Mouse (Mus musculus) heart, embryonic 10.5 days (tissue): Measurements from ENCODE around the gene Dag1. TPM values are rescaled to one million over a fixed set of nuclear protein-coding genes. Genes with fewer than 3 reads are reported as not detected.
A peak's percentile ranks its signal among the peaks of the same experiment; 100 is the strongest.

Experiments used
- DNase-seq: peaks from one replicate; pipeline ENCODE4 v3.0.0-alpha.2; 2017; ENCODE audit warnings: low spot score
- H3K27ac ChIP-seq: fragments of 300-500 bp; sonication (generic); 2 replicates; pipeline ENCODE4 v1.5.1; 2016; ENCODE audit warnings: mild to moderate bottlenecking
- H3K27me3 ChIP-seq: fragments of 300-500 bp; sonication (generic); 2 replicates; pipeline ENCODE4 v1.6.1; 2016; ENCODE audit warnings: mild to moderate bottlenecking; ENCODE audit not compliant: poor library complexity, insufficient read depth, severe bottlenecking
- H3K36me3 ChIP-seq: fragments of 300-500 bp; sonication (generic); 2 replicates; pipeline ENCODE4 v1.6.1; 2016; ENCODE audit warnings: mild to moderate bottlenecking, moderate library complexity
- H3K4me1 ChIP-seq: fragments of 300-500 bp; sonication (generic); 2 replicates; pipeline ENCODE4 v1.6.1; 2016; ENCODE audit warnings: mild to moderate bottlenecking
- H3K4me3 ChIP-seq: fragments of 300-500 bp; sonication (generic); 2 replicates; pipeline ENCODE4 v1.5.1; 2016; ENCODE audit warnings: mild to moderate bottlenecking, moderate library complexity
- H3K9me3 ChIP-seq: fragments of 300-500 bp; sonication (generic); 2 replicates; pipeline ENCODE4 v1.6.1; 2016; ENCODE audit warnings: mild to moderate bottlenecking, moderate library complexity
- WGBS: fragments of 180-500 bp; shearing (Covaris S2); methylation state at CpG from one replicate; pipeline ENCODE4 v1.1.7; 2016; 5-methylcytosine and 5-hydroxymethylcytosine counted together
- polyA plus RNA-seq: library from polyadenylated mRNA; unstranded; fragments of >200 nt; fragmentation: Nextera tagmentation; extraction: Ambion mirVana; gene quantifications from 2 replicates; pipeline ENCODE4 v1.2.1, GENCODE M21; 2016

Gene Dag1
- 128 and 197 TPM in 2 replicates for polyA plus RNA-seq

DNA sequence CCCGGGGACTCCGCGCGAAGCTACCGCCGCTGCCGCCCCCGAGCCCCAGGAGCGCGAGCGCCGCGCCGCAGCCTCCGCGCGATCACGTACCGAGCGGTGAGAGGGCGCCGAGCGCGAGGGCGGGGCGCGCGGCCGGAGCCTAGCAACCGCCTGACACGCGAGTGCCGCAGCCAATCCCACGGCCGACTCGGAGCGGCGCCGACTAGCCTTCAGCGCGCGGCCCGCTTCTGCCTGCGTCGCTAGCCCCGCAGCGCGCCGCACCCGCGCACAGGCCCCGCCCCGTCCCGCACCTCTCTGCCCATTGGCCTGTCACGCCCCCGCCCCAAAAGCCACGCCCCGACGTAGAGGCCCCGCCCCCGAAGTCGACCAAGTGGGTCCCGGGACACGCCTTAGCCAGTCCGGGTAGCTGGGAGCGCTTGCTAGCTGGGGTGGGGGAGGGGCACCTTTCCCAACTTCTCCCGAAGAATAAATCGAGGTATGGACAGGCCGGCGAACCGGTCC, at the start of gene Dag1:
Gene Dag1, minus strand, starts transcription at position 269 of the 501 bp plus-strand sequence.
- H3K27me3 ChIP-seq: no peaks in the 10 kb centered on the region
- peaks cover 71% of the 10 kb centered on the region for H3K4me1 ChIP-seq
- H3K9me3 ChIP-seq: no peaks in the 10 kb centered on the region
- under 1% methylated on average over 71 of the region's 71 CpGs for WGBS
- H3K27ac ChIP-seq: peak within 1 kb of the TSS; percentile 98
- DNase-seq: peak; percentile 99
- peak within 1 kb of the TSS; percentile 99 for H3K4me3 ChIP-seq
- H3K36me3 ChIP-seq: no peaks in the 10 kb centered on the region; the same call in 1 of the 2 replicates

DNA sequence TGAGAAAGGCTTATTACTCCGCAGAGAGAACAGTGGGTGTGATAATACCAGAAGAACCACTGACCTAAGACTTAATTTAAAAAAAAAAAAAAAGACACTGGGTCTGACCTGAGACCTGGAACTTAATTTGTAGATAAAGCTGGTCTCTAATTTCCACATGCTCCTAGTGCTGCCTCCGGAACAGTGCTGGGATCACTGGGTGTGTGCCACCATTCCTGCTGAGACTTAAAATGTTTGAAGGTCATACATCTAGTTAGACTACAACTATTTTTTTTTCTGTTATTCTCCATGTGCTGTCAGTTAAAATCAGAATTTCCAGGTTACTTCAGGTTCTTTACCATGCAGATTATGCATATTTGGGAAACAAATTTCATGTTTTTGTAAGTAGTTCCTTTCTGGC, 44.4 kb upstream of the Dag1 start:
- no peaks in the 10 kb centered on the region for H3K9me3 ChIP-seq
- H3K27ac ChIP-seq: peak overlapping the region; percentile 36; the same call in 1 of the 2 replicates
- 26% methylated on average over 2 of the region's 2 CpGs for WGBS
- H3K4me3 ChIP-seq: peak overlapping the region; percentile 84
- H3K4me1 ChIP-seq: peaks cover 23% of the 10 kb centered on the region
- no peaks in the 10 kb centered on the region for H3K27me3 ChIP-seq
- no peak for DNase-seq
- peaks cover 17% of the 10 kb centered on the region for H3K36me3 ChIP-seq

DNA sequence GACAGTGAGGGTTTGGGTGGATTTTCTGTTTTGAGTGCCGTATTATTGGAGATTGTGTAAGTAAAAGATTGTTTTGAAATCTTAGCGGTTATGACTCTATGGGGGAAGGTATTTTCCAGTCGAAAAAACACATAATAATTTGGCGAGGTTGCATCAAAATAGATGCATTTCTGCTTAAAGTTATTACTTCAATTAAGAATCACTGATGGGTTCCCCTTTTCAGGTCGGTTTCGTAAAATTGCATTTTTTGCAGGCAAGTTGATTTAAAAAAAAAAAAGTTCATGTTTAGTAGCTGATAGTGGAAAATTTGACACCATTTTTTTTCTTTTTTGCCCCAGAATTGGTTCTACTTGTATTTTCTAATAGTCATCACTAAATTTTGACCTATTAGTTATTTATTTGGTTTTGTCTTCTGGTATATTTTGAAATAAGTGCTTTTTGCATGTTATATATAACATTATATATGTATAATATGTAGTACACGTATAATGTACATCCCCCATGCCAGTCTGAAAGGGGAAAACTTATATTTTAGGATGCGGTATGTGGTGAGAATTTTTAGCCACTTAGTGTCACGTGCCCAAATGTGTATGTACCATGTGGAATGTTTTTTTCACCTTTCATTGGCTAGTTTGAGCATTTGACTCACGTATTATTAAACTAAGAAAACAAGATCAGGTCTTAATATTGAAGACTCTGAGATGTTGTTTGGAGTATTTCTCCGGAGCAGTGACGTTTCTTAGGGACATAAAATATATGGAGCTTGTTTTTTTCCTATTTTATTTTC, 43.5 kb upstream of the Dag1 start:
- Histone ChIP-seq H3K4me1 (peaks cover 23% of the 10 kb centered on the region), H3K4me3 (peak overlapping the region; percentile 84), H3K27ac (peak overlapping the region; percentile 98), H3K36me3 (peaks cover 25% of the 10 kb centered on the region), H3K27me3 (no peaks in the 10 kb centered on the region), H3K9me3 (no peaks in the 10 kb centered on the region)
- WGBS: 14% methylated on average over 12 of the region's 12 CpGs
- no peak for DNase-seq

DNA sequence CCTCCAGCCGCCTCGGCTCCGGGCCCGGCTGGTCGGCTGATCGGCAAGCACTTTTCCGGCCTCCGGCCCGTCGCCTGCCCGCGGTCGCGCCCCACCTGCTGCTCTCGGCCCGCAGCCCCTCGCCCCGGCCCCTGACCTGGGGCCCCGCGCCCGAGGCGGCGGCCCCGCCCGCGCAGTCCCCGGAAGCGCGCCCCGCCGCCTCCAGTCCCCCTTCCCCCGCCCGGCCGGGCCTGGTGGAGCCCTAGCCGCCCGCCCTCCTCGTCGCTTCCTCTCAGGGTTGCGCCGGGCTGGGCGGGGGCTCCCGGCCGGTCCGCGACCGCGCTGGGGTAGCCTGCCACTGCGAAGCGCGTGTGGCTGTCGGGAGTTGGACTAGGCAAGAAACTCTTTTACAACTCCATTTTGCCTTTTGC, 42.8 kb upstream of the Dag1 start:
- under 1% methylated on average over 51 of the region's 51 CpGs for WGBS
- peaks cover 26% of the 10 kb centered on the region for H3K36me3 ChIP-seq
- peak overlapping the region; percentile 84 for H3K4me3 ChIP-seq
- H3K27ac ChIP-seq: peak overlapping the region; percentile 98
- DNase-seq: peak; percentile 90
- H3K9me3 ChIP-seq: no peaks in the 10 kb centered on the region
- H3K4me1 ChIP-seq: peaks cover 23% of the 10 kb centered on the region
- no peaks in the 10 kb centered on the region for H3K27me3 ChIP-seq

DNA sequence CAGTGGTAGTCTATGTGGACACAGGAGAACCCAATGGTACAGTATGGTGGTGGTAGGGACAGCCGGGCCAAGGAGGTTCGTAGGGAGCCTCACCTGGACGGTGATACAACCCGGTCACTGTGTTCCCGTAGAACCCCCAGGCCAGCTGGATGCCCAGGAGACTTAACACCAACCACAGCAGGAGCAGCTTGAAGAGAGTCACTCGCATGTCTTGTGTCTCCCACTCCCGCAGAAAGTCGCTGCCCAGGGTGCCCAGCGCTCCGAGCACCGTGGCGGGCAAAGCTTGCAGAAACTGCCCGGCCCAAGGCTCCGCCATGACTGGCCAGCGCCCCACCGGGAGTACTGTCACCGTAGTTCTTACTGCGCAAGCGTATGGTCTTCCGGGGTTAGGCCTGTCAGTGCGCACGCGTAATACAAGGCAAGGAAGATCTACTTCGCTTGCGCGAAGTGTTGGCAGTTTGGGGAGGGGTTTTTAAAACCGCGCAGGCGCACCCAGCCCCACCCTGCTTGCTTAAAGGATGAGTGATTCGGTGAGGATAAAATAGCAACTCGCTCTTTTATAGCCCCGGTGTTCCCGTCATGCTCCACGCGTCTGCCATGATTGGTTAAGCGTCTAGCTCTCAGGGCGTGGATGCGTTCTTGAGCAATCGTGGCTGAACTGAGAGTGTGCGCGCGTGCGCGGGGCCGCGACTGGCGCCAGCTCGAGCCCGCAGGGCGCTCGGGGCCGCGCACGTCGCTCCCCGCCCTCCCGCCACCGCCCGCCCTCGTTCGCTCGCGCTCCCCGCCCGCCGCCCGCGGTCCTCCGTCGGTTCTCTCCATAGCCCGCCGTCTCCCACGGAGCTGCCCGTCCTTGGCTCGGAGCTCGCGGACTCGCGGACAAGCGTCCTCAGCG, 42.1 kb upstream of the Dag1 start, which contains the start of the genes Rhoa and Tcta:
Gene Rhoa, plus strand, starts transcription at position 501 of the 892 bp plus-strand sequence.
Gene Tcta, minus strand, starts transcription at position 532 of the 892 bp plus-strand sequence.
- no peaks in the 10 kb centered on the region for H3K27me3 ChIP-seq
- WGBS: under 1% methylated on average over 81 of the region's 81 CpGs
- H3K9me3 ChIP-seq: no peaks in the 10 kb centered on the region
- H3K27ac ChIP-seq: peak within 1 kb of the TSS; percentile 98
- peaks cover 23% of the 10 kb centered on the region for H3K4me1 ChIP-seq
- H3K4me3 ChIP-seq: peak within 1 kb of the TSS; percentile 84
- peaks cover 32% of the 10 kb centered on the region for H3K36me3 ChIP-seq
- peak; percentile 100 for DNase-seq

DNA sequence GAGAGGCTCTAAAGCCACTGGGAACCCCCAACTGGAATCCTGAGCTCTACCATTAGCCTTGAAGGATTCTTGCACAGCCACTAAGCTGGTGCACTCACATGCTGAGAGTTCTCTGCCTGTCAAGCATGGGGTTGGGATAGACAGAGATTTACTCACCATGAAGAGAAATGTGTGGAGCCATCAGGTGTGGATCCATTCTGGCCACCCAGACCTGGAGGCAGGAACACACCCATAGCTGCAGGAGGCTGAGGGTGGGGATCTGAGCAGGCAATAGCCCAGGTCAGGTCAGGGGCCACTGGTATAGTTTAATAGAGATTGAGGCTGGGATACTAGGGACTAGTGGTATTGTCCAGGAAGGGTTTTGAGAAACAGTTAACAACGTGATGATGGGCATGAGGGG, 41.4 kb upstream of the Dag1 start:
- Histone ChIP-seq H3K4me1 (peaks cover 23% of the 10 kb centered on the region), H3K9me3 (no peaks in the 10 kb centered on the region), H3K27me3 (no peaks in the 10 kb centered on the region), H3K4me3 (peak overlapping the region; percentile 84), H3K36me3 (peaks cover 38% of the 10 kb centered on the region), H3K27ac (peak overlapping the region; percentile 98)
- WGBS: 0% methylated on average over 1 of the region's 1 CpGs
- DNase-seq: no peak

DNA sequence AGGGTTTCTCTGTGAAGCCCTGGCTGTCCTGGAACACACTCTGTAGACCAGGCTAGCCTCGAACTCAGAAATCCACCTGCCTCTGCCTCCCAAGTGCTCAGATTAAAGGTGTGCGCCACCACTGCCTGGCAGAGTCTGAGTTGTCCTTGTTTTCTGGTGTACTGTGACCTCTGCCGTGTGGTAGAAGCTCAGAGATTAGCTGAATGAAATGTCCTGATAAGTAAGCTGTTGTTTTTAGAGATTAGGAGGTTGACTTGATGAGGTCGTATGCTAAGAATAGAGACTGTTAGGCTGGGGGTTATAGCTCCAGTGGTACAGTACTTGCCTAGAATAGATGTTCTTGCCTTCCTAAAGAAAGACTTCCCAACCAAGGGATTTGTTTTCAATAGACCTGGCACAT, 41.0 kb upstream of the Dag1 start:
- H3K36me3 ChIP-seq: peaks cover 39% of the 10 kb centered on the region
- no peak for DNase-seq
- no peaks in the 10 kb centered on the region for H3K9me3 ChIP-seq
- no peaks in the 10 kb centered on the region for H3K27me3 ChIP-seq
- H3K27ac ChIP-seq: peak overlapping the region; percentile 98
- peak overlapping the region; percentile 84 for H3K4me3 ChIP-seq
- peaks cover 21% of the 10 kb centered on the region for H3K4me1 ChIP-seq
- 38% methylated on average over 4 of the region's 4 CpGs for WGBS

DNA sequence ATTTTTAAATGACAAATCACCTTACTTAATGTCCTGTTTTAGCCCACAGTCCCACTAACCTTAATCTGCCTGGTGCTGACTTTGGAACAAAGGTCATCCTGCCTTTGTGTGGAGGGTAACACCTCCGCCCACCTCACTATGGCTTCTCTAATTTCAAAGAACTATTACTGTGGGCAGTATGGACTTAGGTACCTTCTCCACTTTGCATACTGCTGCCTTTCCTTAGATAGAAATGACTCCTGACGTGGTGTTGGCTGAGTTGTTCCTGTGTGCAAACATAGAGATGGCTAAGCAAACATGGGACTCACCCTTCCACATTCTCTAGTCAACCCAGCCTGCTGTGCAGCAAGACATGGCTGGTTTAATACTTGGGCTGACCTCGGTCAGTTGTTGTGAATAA, 38.1 kb upstream of the Dag1 start:
- Histone ChIP-seq H3K27me3 (no peaks in the 10 kb centered on the region), H3K9me3 (no peaks in the 10 kb centered on the region), H3K27ac (no peak overlapping the region), H3K36me3 (peaks cover 44% of the 10 kb centered on the region), H3K4me3 (no peak overlapping the region), H3K4me1 (peaks cover 22% of the 10 kb centered on the region)
- DNase-seq: no peak
- 80% methylated on average over 3 of the region's 3 CpGs for WGBS

DNA sequence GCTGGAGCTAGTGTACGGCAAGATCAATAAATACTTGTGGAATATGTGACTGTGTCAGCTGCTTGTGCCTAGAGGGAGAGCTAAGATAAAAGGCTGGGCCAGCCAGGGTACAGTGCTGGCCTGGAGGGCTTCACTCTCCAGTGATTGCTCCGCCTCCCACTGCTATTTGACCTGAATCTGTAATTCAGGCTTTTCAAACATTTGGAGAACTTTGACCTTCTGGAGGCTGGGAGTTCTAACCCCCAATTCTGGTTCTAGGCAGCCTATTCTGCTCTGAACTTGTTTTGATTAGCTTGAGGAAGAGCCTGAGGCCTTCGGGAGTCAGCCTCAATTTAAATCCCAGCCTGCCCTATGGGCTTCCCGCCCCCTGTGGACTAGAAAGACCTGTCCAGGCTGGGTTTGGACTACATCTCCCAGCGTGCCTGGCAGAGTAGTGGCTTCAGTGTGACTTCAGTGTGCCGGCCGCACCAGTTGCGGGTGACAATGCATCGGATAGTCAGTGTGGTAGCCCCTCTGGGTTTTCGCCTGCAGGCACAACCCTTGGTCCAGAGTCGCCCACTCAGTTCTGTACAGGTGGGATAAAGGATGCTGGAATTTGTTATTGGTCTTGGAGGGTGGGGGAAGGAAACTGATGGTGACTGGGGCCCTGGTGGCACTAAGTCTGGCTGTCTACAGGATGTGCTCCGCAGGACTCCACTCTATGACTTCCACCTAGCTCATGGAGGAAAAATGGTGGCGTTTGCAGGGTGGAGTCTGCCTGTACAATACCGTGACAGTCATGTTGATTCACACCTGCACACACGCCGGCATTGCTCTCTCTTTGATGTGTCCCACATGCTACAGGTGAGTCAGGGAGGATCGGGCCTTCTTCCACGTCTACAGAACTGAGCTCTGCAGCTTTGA, 32.9 kb upstream of the Dag1 start, which contains the start of gene Amt:
Gene Amt, plus strand, starts transcription at position 401 of the 903 bp plus-strand sequence.
- Histone ChIP-seq H3K4me1 (peaks cover 22% of the 10 kb centered on the region), H3K27me3 (no peaks in the 10 kb centered on the region), H3K4me3 (peak within 1 kb of the TSS; percentile 57), H3K27ac (peak within 1 kb of the TSS; percentile 82), H3K36me3 (peaks cover 35% of the 10 kb centered on the region), H3K9me3 (no peaks in the 10 kb centered on the region)
- peak; percentile 80 for DNase-seq
- WGBS: 24% methylated on average over 18 of the region's 18 CpGs

DNA sequence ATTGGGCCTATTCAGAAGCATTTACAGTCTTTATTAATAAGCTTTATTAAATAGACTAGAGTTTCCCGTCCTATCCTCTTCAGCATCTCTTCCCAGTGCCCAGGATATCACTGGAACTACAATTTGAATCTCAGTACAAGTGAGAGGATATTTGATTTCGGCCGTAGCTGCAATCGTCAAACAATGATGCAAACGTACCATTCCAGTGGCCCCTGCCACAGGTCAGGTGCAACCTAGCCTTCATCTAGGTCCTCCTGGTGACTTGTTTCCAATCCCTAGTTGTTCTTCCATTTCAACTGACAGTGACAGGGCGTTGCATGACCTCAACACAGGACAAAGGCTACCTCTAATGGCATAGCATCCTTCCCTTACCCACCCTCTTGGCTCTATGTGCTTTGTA, 27.0 kb upstream of the Dag1 start:
- Histone ChIP-seq H3K4me3 (peak overlapping the region; percentile 72), H3K27ac (peak overlapping the region; percentile 86), H3K4me1 (peaks cover 6% of the 10 kb centered on the region), H3K27me3 (no peaks in the 10 kb centered on the region), H3K36me3 (peaks cover 17% of the 10 kb centered on the region; the same call in 1 of the 2 replicates), H3K9me3 (no peaks in the 10 kb centered on the region)
- 43% methylated on average over 6 of the region's 6 CpGs for WGBS
- DNase-seq: no peak

DNA sequence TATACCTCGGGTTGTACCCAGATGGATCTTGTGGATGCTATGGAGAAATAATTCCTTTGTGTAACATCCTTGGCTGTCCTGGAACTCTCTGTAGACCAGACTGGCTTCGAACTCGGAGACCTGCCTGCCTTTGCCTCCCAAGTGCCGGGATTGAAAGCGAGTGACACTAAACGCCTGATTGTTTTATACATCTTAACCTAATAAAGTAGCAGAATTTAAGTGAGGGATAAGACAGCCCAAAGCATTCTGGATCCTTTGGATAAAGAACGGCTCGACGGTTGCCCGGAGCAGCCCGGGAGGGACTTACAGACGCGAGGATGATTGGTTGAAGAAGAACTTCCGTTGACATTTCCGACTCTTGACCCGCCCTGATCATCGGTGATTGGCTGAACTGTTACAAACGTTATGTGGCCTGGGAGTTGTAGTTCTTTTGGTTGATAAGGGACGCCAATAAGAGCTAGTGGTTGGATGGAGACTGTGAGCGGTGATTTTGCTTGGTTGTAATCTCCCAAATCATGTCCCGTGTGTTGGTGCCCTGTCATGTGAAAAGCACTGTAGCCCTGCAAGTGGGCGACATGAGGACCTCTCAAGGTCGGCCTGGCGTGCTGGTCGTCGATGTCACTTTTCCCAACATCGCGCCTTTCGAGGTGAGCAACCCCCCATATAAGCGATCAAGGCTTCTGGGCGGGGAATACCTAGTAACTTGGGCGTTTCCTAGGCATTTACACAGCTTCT, 26.4 kb upstream of the Dag1 start, which contains the start of gene Nicn1:
Gene Nicn1, plus strand, starts transcription at position 414 of the 735 bp plus-strand sequence.
- no peaks in the 10 kb centered on the region for H3K9me3 ChIP-seq
- peak within 1 kb of the TSS; percentile 72 for H3K4me3 ChIP-seq
- H3K27ac ChIP-seq: peak within 1 kb of the TSS; percentile 86
- H3K36me3 ChIP-seq: peaks cover 15% of the 10 kb centered on the region; the same call in 1 of the 2 replicates
- peaks cover 5% of the 10 kb centered on the region for H3K4me1 ChIP-seq
- WGBS: under 1% methylated on average over 32 of the region's 32 CpGs
- peak; percentile 98 for DNase-seq
- H3K27me3 ChIP-seq: no peaks in the 10 kb centered on the region
